Mouse (Mus musculus) kidney, adult 2 months (tissue): ENCODE data around the gene Fam189b.

Source experiments
- CTCF ChIP-seq: fragments of 200-500 bp; conservative IDR thresholded peaks from 2 replicates; pipeline ENCODE4 v1.5.1; 2011; ENCODE audit warnings: low read depth, mild to moderate bottlenecking, control low read depth, low read length, moderate library complexity, mixed read lengths; ENCODE audit not compliant: insufficient read depth, insufficient read length
- POLR2A ChIP-seq: fragments of 200-500 bp; IDR thresholded peaks from one replicate; pipeline ENCODE4 v1.6.1; 2011; ENCODE audit warnings: low read depth, low read length, control low read depth

DNA sequence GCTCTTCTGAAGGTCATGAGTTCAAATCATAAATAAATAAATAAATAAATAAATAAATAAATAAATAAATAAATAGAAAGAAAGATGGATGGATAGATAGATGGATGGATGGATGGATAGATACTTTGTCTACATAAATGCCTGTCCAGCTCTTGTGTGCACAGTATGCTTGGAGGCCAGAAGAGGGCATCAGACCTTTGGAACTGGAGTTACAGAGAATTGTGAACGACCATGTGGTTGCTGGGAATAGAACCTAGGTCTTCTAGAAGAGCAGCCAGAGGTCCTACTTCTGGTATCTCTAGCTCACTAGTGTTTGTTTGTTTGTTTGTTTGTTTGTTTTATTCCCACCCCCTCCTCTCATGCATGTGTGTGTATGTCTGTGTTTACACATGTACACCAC is 10.4 kb downstream of the Fam189b start:
- TF ChIP-seq CTCF, result no peak
- TF ChIP-seq POLR2A, result no peak
